Mouse (Mus musculus) layer of hippocampus, postnatal 14 days (tissue): Measurements from ENCODE around the gene Kcna1. TPM values are rescaled to one million over a fixed set of nuclear protein-coding genes. Genes with fewer than 3 reads are reported as not detected.
A peak's percentile ranks its signal among the peaks of the same experiment; 100 is the strongest.

ENCODE experiments used
- DNase-seq, 2 experiments: peaks; one replicate each; pipeline ENCODE4 v3.0.0; 2021 to 2022; ENCODE audit warnings: low spot score in 2 of 2, mixed read lengths in 1 of 2
- total RNA-seq, 2 experiments: library from RNA; stranded (reverse); gene quantifications; 2 replicates each; pipeline ENCODE4 v1.2.3; 2021

Kcna1 gene
- total RNA-seq, 2 experiments from 2014 or later: 82.0 to 90.5 TPM

- DNase-seq: peak; percentile 57 to 78
Measured at GRCm38 (mm10) chr6:126599201-126599995, 46.8 kb downstream of the Kcna1 start.

DNA sequence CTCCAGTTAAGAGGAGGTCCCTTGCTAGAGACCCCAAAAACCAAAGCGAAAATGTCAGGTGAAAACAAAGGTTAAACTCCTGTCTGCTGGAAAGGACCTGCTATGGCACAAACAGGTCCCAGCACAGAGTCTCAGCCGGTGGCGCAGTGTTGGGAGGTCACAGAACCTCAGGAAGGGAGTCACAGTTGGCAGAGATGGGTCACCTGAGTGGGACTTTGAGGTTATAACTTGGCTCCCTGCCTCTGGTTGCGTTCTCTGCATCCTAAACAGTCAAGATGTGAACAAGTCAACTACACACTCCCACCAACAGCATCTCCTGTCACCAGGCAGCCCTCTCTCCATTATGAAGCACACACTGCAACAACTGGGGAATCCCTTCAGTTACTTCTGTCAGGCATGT, 48.4 kb downstream of the Kcna1 start:
- no peak for DNase-seq

DNA sequence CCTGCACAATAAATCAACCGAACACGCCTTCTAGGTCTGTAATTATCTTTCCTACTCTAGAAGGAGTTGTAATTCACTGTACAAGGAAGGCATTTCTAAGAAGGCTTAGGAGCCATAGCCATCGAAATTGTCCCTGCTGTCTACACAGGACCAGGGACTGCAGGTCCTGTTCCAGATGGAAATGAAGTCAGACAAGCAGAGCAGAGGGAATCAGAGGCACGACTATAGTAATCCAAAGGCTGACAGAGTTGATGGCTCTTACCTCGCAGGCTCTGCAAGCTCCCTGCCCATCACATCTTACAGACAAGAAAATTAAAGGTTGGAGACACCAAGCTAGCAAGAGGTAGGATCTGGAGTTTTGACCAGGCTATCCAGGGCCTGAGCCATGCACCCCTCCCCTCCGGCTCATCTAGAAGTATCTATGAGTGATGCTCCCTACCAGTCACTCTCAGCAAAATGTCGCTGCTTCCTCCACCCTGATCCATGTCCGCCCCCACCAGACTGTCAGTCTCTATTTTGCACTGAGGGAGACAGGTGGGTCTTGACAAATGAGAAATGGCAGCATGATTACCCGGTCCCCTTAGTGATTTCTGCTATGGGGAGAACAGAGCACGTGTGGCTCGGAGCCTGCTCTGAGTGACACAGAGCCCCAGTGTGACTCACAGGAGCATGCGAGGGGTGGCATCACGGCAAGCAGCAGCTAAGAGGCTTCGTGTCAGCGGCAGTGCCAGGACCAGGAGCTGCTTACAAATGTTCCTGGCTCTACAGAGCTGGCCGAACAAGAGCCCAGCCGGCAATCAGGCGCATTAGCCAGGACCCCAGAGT, 50.2 kb downstream of the Kcna1 start:
- DNase-seq: peak; percentile 42 to 68

- no peak for DNase-seq
Measured at GRCm38 (mm10) chr6:126595130-126595529, 51.1 kb downstream of the Kcna1 start.

DNA sequence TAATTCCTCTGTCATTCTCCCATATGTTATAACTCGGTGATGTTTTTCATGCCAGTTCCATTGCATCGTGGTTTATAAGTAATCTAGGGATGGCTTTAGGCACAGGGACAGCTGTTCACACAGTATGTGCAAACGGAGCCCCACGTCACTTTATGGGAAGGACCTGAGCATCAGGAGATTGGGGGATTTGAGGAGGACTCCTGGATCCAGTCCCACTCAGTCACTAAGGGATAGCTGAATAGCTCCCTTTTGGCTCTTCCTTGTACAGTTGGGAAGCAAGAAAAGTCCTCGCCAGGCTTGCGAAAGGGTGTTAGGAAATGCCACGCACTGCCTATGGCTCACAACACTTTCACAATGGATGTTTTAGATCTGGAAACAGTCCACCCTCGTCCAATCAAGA, 51.8 kb downstream of the Kcna1 start:
- no peak for DNase-seq

GRCm38 (mm10) chr6:126593336-126593735, 52.8 kb downstream of the Kcna1 start:
- DNase-seq: no peak

Other genes with a start within 250 kb of the Kcna1 start
- 1 to 10 TPM; 1.5 to 1.8 TPM for gene Kcna5, start 111.0 kb downstream of the Kcna1 start, total RNA-seq
- 10 to 100 TPM; 47.9 to 48.4 TPM for gene Kcna6, start 94.3 kb upstream of the Kcna1 start, total RNA-seq
- gene Ndufa9, start 202.8 kb upstream of the Kcna1 start, total RNA-seq: 100 to 1,000 TPM; 162 to 163 TPM
- gene Akap3, start 206.7 kb upstream of the Kcna1 start, total RNA-seq: under 1 TPM; 0.12 to 0.21 TPM